Mouse (Mus musculus): Measurements from ENCODE around the gene Prickle4. TPM values are rescaled to one million over a fixed set of nuclear protein-coding genes. Genes with fewer than 3 reads are reported as not detected.

The Prickle4 gene
- polyA plus RNA-seq, 1 experiment = 1.5 TPM

DNA sequence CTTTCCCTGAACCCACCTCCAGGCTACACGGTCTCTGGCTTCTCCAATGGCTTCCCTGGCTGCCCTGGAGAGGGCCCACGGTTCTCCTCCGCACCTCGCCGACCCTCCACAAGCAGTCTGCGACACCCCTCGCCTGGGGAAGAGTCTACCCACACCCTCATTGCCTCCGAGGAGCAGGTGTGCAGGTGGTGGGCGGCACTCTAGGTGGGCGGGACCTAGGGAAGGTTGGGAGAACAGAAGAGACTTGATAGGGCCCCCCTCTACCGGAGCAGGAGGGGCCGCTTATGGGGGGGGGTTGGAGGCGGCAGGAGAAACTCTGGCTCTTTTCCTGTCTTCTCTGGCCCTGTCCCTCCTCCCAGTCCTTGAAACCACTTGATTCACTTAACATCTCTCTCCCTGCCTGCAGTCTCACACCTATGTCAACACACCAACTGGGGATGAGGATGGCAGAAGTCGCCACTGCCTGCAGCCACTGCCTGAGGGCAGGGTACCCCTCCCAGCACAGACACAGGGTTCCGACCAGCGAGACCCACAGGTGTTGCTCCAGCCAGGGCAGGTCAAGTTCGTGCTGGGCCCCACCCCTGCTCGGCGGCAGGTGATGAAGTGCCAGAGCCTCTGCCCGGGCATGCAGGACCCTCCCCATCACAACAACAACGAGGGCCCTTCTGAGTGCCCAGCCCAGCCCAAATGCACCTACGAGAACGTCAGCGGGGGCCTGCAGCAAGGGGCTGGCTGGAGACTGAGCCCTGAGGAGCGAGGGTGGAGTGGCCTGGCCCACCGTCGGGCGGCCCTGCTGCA lies 8.2 kb upstream of the Prickle4 start:
- TF ChIP-seq POLR2A (IDR thresholded peaks at IDR 0.05; ENCODE audit: borderline replicate concordance, insufficient read depth, low read length) (no peak), CTCF (IDR thresholded peaks at IDR 0.05; ENCODE audit: borderline replicate concordance, insufficient read depth, low read depth, low read length) (no peak)
- WGBS = 63% methylated on average over 28 of the region's 28 CpGs
- no peak for DNase-seq
- H3K4me1 ChIP-seq (ENCODE audit: control insufficient read depth, insufficient read depth, low read length) = no peaks in the 10 kb centered on the region
- no peak overlapping the region for H3K27ac ChIP-seq (ENCODE audit: insufficient read depth, low read length)
- no peaks in the 10 kb centered on the region for H3K27me3 ChIP-seq (ENCODE audit: control insufficient read depth, insufficient read depth, low read length)
- H3K4me3 ChIP-seq (replicated peaks; ENCODE audit: insufficient read depth, low read depth, low read length) = no peak overlapping the region

DNA sequence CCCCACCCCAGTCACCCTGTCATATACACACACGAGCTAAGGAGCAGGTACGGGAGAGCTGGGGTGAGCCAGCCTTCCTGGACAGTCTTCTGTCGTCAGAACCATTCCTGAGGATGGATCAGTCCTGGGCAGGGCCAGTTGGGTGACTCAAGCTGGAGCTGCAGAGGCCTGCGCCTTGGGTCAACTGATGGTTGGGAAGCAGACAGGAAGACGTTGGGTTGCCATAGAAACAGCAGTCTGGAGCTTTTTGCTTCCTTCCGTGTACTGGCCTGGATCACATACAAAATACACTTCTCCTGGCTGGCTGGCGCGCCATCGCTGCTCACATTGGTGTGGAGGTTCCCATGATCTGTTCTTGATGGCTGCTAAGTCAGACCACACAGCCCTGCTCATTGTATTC lies 7.3 kb upstream of the Prickle4 start:
- no peaks in the 10 kb centered on the region for H3K4me1 ChIP-seq (ENCODE audit: control insufficient read depth, insufficient read depth, low read length)
- TF ChIP-seq CTCF (IDR thresholded peaks at IDR 0.05; ENCODE audit: borderline replicate concordance, insufficient read depth, low read depth, low read length) (no peak), POLR2A (IDR thresholded peaks at IDR 0.05; ENCODE audit: borderline replicate concordance, insufficient read depth, low read length) (no peak)
- no peaks in the 10 kb centered on the region for H3K27me3 ChIP-seq (ENCODE audit: control insufficient read depth, insufficient read depth, low read length)
- no peak overlapping the region for H3K27ac ChIP-seq (ENCODE audit: insufficient read depth, low read length)
- DNase-seq = no peak
- H3K4me3 ChIP-seq (replicated peaks; ENCODE audit: insufficient read depth, low read depth, low read length) = no peak overlapping the region
- 73% methylated on average over 9 of the region's 9 CpGs for WGBS

DNA sequence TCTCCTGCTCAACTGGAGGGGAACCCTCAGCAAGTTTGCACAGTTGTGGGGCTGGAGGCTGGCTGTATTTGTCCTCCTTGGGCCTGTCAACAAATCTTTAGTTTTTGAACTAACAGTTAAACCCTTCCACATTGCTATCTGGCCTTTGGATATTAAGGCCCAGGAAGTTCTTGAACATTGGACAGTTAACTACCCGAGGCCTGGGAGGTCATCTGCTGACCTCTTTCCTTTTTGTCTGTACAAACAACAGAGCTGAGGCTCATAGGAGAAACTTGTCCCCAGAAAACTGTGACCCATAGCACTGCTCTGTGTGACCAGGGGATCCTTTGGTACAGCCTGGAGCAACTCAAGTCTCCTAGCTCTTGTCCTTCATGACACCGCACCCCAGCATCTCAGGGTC lies 4.5 kb upstream of the Prickle4 start:
- Histone ChIP-seq H3K27ac (ENCODE audit: insufficient read depth, low read length) (no peak overlapping the region), H3K4me3 (replicated peaks; ENCODE audit: insufficient read depth, low read depth, low read length) (no peak overlapping the region), H3K4me1 (ENCODE audit: control insufficient read depth, insufficient read depth, low read length) (peaks cover 2% of the 10 kb centered on the region; the same call in 1 of the 2 replicates), H3K27me3 (ENCODE audit: control insufficient read depth, insufficient read depth, low read length) (no peaks in the 10 kb centered on the region)
- 74% methylated on average over 2 of the region's 2 CpGs for WGBS
- no peak for DNase-seq
- TF ChIP-seq POLR2A (IDR thresholded peaks at IDR 0.05; ENCODE audit: borderline replicate concordance, insufficient read depth, low read length) = no peak
- no peak for TF ChIP-seq CTCF (IDR thresholded peaks at IDR 0.05; ENCODE audit: borderline replicate concordance, insufficient read depth, low read depth, low read length)

DNA sequence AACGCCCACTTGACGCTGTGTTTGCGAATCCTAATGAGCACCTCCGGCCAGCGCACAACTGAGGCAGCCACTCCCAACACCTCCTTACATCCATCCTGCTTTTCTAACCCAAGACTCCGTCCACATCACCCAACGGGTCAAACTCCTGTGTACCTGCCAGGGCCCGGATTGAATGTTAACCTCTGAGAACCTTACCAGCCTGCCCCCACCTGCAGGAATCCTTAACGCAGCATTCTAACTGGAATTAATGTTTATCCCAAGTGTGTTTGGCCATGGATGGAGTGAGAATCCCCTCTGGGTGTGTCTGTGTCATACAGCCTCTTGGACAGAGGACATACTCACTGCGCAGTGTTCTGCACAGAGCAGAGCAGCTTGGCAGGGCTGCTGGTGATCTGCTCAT lies 3.6 kb upstream of the Prickle4 start:
- TF ChIP-seq POLR2A (IDR thresholded peaks at IDR 0.05; ENCODE audit: borderline replicate concordance, insufficient read depth, low read length) (no peak), CTCF (IDR thresholded peaks at IDR 0.05; ENCODE audit: borderline replicate concordance, insufficient read depth, low read depth, low read length) (no peak)
- peaks cover 3% of the 10 kb centered on the region; the same call in 1 of the 2 replicates for H3K4me1 ChIP-seq (ENCODE audit: control insufficient read depth, insufficient read depth, low read length)
- 88% methylated on average over 10 of the region's 10 CpGs for WGBS

DNA sequence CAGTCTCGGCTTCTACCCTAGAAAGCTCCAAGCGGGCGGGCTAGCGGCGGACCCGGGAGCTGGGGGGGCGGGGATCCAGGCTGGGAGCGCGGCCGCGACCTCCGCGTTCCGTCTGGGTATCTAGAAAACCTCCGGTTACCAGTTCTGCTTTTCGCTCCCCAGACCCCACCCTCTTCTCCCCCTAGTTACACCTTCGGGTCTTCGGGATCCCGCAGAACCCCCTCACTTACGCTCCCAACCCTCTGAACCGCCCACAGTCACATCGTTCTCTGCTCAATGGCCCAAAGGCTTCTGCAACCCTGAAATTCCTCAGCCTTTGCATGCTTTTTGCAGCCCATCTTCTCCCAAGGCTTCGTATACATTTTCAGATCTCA lies 788 bp upstream of the Prickle4 start:
- peaks cover 3% of the 10 kb centered on the region; the same call in 1 of the 2 replicates for H3K4me1 ChIP-seq (ENCODE audit: control insufficient read depth, insufficient read depth, low read length)
- under 1% methylated on average over 19 of the region's 23 CpGs for WGBS
- H3K4me3 ChIP-seq (replicated peaks; ENCODE audit: insufficient read depth, low read depth, low read length) = peak overlapping the region; percentile 72
- DNase-seq = no peak
- H3K27ac ChIP-seq (ENCODE audit: insufficient read depth, low read length) = no peak overlapping the region; the same call in 1 of the 2 replicates
- H3K27me3 ChIP-seq (ENCODE audit: control insufficient read depth, insufficient read depth, low read length) = no peaks in the 10 kb centered on the region
- TF ChIP-seq CTCF (IDR thresholded peaks at IDR 0.05; ENCODE audit: borderline replicate concordance, insufficient read depth, low read depth, low read length) = no peak
- TF ChIP-seq POLR2A (IDR thresholded peaks at IDR 0.05; ENCODE audit: borderline replicate concordance, insufficient read depth, low read length) = no peak

More for the DNA sequence above, 3.6 kb upstream of the Prickle4 start:
- no peaks in the 10 kb centered on the region for H3K27me3 ChIP-seq (ENCODE audit: control insufficient read depth, insufficient read depth, low read length)
- H3K4me3 ChIP-seq (replicated peaks; ENCODE audit: insufficient read depth, low read depth, low read length) = no peak overlapping the region
- no peak overlapping the region for H3K27ac ChIP-seq (ENCODE audit: insufficient read depth, low read length)
- DNase-seq = no peak

DNA sequence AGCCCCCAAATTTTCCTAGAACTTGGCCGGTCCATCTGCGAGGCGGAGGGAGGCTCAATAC lies 264 bp downstream of the Prickle4 start, which contains the start of gene Gm21981:
TSS of gene Gm21981 (minus strand) at position 14 of the 61 bp plus-strand sequence.
- H3K4me3 ChIP-seq (replicated peaks; ENCODE audit: insufficient read depth, low read depth, low read length) = peak within 1 kb of the TSS; percentile 97
- 0% methylated on average over 3 of the region's 3 CpGs for WGBS
- no peak for DNase-seq
- TF ChIP-seq CTCF (IDR thresholded peaks at IDR 0.05; ENCODE audit: borderline replicate concordance, insufficient read depth, low read depth, low read length) = no peak
- no peak for TF ChIP-seq POLR2A (IDR thresholded peaks at IDR 0.05; ENCODE audit: borderline replicate concordance, insufficient read depth, low read length)
- H3K4me1 ChIP-seq (ENCODE audit: control insufficient read depth, insufficient read depth, low read length) = peaks cover 3% of the 10 kb centered on the region; the same call in 1 of the 2 replicates
- no peaks in the 10 kb centered on the region for H3K27me3 ChIP-seq (ENCODE audit: control insufficient read depth, insufficient read depth, low read length)
- no peak within 1 kb of the TSS; the same call in 1 of the 2 replicates for H3K27ac ChIP-seq (ENCODE audit: insufficient read depth, low read length)

DNA sequence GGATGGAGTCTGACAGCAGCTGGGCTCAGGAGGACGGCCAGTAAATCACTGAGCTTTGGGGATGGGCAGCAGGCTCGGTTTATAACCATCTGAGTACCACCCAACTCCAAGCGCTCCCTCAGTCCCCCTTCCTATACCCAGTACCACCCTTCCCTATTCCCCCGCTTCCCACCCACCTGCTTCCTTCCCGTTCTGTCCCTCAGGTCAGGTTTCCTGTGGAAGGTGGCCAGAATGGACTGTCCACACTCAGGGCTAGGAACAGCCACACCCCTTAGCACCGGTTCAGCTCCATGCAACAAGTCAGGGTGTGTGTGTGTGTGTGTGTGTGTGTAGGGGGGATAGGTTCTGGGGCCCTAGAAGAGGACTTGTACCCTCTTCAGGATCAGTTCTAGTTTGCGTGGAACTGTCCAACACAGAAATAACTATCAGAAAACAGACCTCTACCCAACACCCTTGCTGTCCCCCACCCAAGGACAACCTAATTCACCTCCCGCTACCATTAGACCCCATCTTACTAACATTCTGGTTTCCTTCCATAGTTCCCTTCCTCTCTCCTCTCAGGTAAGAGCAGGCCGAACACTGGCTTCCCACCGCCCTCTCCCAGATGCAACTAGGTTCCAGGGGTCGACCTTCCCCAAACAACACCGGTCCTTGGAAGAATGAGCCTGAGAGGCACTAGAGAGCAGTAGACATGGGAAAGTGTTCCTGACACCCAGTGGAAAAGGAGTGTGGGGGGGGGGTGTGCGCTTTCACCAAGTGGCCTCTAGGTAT lies 680 bp downstream of the Prickle4 start:
- Histone ChIP-seq H3K27ac (ENCODE audit: insufficient read depth, low read length) (no peak overlapping the region), H3K4me3 (replicated peaks; ENCODE audit: insufficient read depth, low read depth, low read length) (peak overlapping the region; percentile 97), H3K4me1 (ENCODE audit: control insufficient read depth, insufficient read depth, low read length) (peaks cover 3% of the 10 kb centered on the region; the same call in 1 of the 2 replicates), H3K27me3 (ENCODE audit: control insufficient read depth, insufficient read depth, low read length) (no peaks in the 10 kb centered on the region)
- WGBS = 51% methylated on average over 13 of the region's 13 CpGs
- no peak for DNase-seq
- TF ChIP-seq POLR2A (IDR thresholded peaks at IDR 0.05; ENCODE audit: borderline replicate concordance, insufficient read depth, low read length) (no peak), CTCF (IDR thresholded peaks at IDR 0.05; ENCODE audit: borderline replicate concordance, insufficient read depth, low read depth, low read length) (no peak)

DNA sequence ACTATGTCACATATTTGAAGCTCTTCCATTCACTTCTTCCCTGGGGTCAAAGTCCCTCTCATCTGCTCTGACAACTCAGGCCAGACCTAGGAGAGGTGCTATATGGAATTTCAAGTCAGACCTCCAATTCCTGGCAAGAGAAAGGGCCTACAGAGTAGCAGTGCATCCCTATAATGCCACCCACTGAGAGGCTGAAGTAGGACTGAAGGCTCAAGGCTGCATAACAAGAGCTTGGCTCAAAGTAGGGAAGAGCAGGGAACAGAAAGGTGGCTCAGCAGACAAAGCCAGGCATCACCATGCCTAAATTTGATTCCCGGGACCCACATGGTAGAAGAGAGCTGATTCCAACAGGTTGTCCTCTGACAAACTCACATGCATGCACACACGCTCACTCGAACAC lies 2.9 kb downstream of the Prickle4 start:
- TF ChIP-seq CTCF (IDR thresholded peaks at IDR 0.05; ENCODE audit: borderline replicate concordance, insufficient read depth, low read depth, low read length) = no peak
- no peak for TF ChIP-seq POLR2A (IDR thresholded peaks at IDR 0.05; ENCODE audit: borderline replicate concordance, insufficient read depth, low read length)
- H3K4me3 ChIP-seq (replicated peaks; ENCODE audit: insufficient read depth, low read depth, low read length) = no peak overlapping the region
- H3K27ac ChIP-seq (ENCODE audit: insufficient read depth, low read length) = no peak overlapping the region
- 92% methylated on average over 3 of the region's 3 CpGs for WGBS
- no peaks in the 10 kb centered on the region for H3K27me3 ChIP-seq (ENCODE audit: control insufficient read depth, insufficient read depth, low read length)
- peaks cover 3% of the 10 kb centered on the region; the same call in 1 of the 2 replicates for H3K4me1 ChIP-seq (ENCODE audit: control insufficient read depth, insufficient read depth, low read length)
- no peak for DNase-seq
